Mouse (Mus musculus) olfactory bulb, adult 2 months (tissue): ENCODE data around the gene Usp12.

Source experiments
- CTCF ChIP-seq: fragments of 200-500 bp; IDR thresholded peaks from 2 replicates; pipeline ENCODE4 v1.5.1; 2012; ENCODE audit warnings: low read depth, mild to moderate bottlenecking, low read length, moderate library complexity; ENCODE audit not compliant: insufficient read depth
- POLR2A ChIP-seq: fragments of 200-500 bp; IDR thresholded peaks from 2 replicates; pipeline ENCODE4 v1.6.1; 2012; ENCODE audit warnings: mild to moderate bottlenecking, low read depth, low read length, moderate library complexity; ENCODE audit not compliant: insufficient read depth

DNA sequence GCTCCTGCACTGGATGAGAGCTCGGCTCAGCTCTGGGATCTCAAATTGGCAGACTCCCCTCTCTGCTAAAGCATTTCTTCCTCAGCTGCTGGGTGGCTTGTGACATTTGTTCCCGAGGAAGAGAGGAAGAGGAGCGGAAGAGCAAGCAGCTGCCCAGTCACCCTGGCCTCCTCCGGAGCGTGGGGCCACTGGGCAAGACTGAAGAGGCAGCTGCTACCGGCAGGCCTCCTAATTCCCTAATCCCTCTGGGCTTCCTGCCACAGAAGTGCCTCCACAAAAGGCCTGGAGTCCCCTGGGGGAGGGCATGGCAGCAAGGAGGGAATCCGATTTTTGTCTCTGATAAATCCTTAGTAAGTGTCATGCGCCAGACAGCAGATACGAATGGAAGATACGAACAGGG is 81.7 kb downstream of the Usp12 start:
- TF ChIP-seq CTCF (no peak), POLR2A (no peak)
